Mouse (Mus musculus) midbrain, postnatal 0 days (tissue): Measurements from ENCODE around the gene Dnaic1. TPM values are rescaled to one million over a fixed set of nuclear protein-coding genes. Genes with fewer than 3 reads are reported as not detected.

Experiments used
- ATAC-seq: fragments of 200-750 bp; cut with Nextera tagmentation; 2 replicates; pipeline ENCODE4 v1.8.0; 2017; ENCODE audit warnings: moderate number of reproducible peaks, mild to moderate bottlenecking, moderate TSS enrichment, moderate library complexity; ENCODE audit not compliant: low FRiP score
- DNase-seq: peaks from one replicate; pipeline ENCODE4 v3.0.0-alpha.2; 2015; ENCODE audit warnings: low spot score
- H3K27ac ChIP-seq: fragments of 300-500 bp; sonication (generic); 2 replicates; pipeline ENCODE4 v1.5.1; 2014; ENCODE audit warnings: low read depth, mild to moderate bottlenecking, low read length, mixed read lengths
- H3K27me3 ChIP-seq: fragments of 300-500 bp; sonication (generic); 2 replicates; pipeline ENCODE4 v1.6.1; 2014; ENCODE audit warnings: low read length, control low read depth, mixed read lengths; ENCODE audit not compliant: insufficient read depth
- H3K36me3 ChIP-seq: fragments of 300-500 bp; sonication (generic); 2 replicates; pipeline ENCODE4 v1.6.1; 2014; ENCODE audit warnings: low read length, control low read depth, mixed read lengths; ENCODE audit not compliant: insufficient read depth
- H3K4me1 ChIP-seq: fragments of 300-500 bp; sonication (generic); 2 replicates; pipeline ENCODE4 v1.6.1; 2014; ENCODE audit warnings: mild to moderate bottlenecking, control low read depth, antibody characterized with exemption, low read length, mixed read lengths; ENCODE audit not compliant: insufficient read depth
- H3K4me2 ChIP-seq: fragments of 300-500 bp; sonication (generic); 2 replicates; pipeline ENCODE4 v1.6.1; 2014; ENCODE audit warnings: low read depth, mild to moderate bottlenecking, low read length, mixed read lengths; ENCODE audit not compliant: poor library complexity, severe bottlenecking
- H3K4me3 ChIP-seq: fragments of 300-500 bp; sonication (generic); 2 replicates; pipeline ENCODE4 v1.5.1; 2014; ENCODE audit warnings: low read depth, mild to moderate bottlenecking, low read length, moderate library complexity
- H3K9ac ChIP-seq: fragments of 300-500 bp; sonication (generic); replicated peaks from 2 replicates; pipeline ENCODE4 v1.6.1; 2014; ENCODE audit warnings: mild to moderate bottlenecking, low read length, moderate library complexity, mixed read lengths; ENCODE audit not compliant: poor library complexity, severe bottlenecking
- H3K9me3 ChIP-seq: fragments of 300-500 bp; sonication (generic); 2 replicates; pipeline ENCODE4 v1.6.1; 2016; ENCODE audit warnings: low read length, control low read depth
- CTCF ChIP-seq: IDR thresholded peaks from 2 replicates; pipeline ENCODE4 v1.5.1; 2016; ENCODE audit warnings: antibody characterized with exemption, mild to moderate bottlenecking
- WGBS: fragments of 180-500 bp; shearing (Covaris S2); extraction: QIAGEN DNeasy Blood & Tissue Kit; methylation state at CpG from one replicate; pipeline ENCODE4 v1.1.7; 2014; 5-methylcytosine and 5-hydroxymethylcytosine counted together
- polyA plus RNA-seq: library from polyadenylated mRNA; unstranded; fragments of >200 nt; fragmentation: Nextera tagmentation; extraction: Ambion mirVana; gene quantifications from 2 replicates; pipeline ENCODE4 v1.2.1, GENCODE M21; 2015
- total RNA-seq: library from RNA; depleted of rRNA; stranded (reverse); fragments of >200 nt; gene quantifications from 2 replicates; pipeline ENCODE4 v1.2.3, GENCODE M21; 2014

The Dnaic1 gene
- total and polyA plus RNA-seq, 2 experiments from 2014 or later = 1.7 to 3.2 TPM

GRCm38 (mm10) chr4:41673186-41673585, 103.6 kb downstream of the Dnaic1 start:
- no peak overlapping the region for H3K4me3 ChIP-seq
- H3K9ac ChIP-seq = no peak overlapping the region
- no peaks in the 10 kb centered on the region; the same call in 1 of the 2 replicates for H3K36me3 ChIP-seq
- H3K27me3 ChIP-seq = no peaks in the 10 kb centered on the region
- TF ChIP-seq CTCF = no peak
- H3K27ac ChIP-seq = no peak overlapping the region
- no peak overlapping the region for H3K4me2 ChIP-seq
- H3K4me1 ChIP-seq = peaks cover 6% of the 10 kb centered on the region; the same call in 1 of the 2 replicates
- ATAC-seq (no peak), DNase-seq (no peak)
- WGBS = 45% methylated on average over 19 of the region's 19 CpGs
- H3K9me3 ChIP-seq = no peaks in the 10 kb centered on the region

GRCm38 (mm10) chr4:41676248-41677005, 106.9 kb downstream of the Dnaic1 start:
- Histone ChIP-seq H3K4me3 (no peak overlapping the region), H3K9ac (0 out of 2 replicates have a peak overlapping the region, but pooled peaks have one; percentile 2), H3K27ac (no peak overlapping the region; the same call in 1 of the 2 replicates), H3K9me3 (no peaks in the 10 kb centered on the region), H3K27me3 (no peaks in the 10 kb centered on the region), H3K4me1 (peaks cover 6% of the 10 kb centered on the region; the same call in 1 of the 2 replicates), H3K36me3 (no peaks in the 10 kb centered on the region), H3K4me2 (no peak overlapping the region)
- DNase-seq = peak; percentile 63
- no peak for TF ChIP-seq CTCF
- 55% methylated on average over 17 of the region's 17 CpGs for WGBS
- ATAC-seq = no peak

- H3K4me1 ChIP-seq = peaks cover 5% of the 10 kb centered on the region; the same call in 1 of the 2 replicates
- no peaks in the 10 kb centered on the region for H3K27me3 ChIP-seq
- H3K27ac ChIP-seq = no peak overlapping the region
- H3K9me3 ChIP-seq = no peaks in the 10 kb centered on the region
- no peak for TF ChIP-seq CTCF
- ATAC-seq (no peak), DNase-seq (peak; percentile 75)
- no peaks in the 10 kb centered on the region for H3K36me3 ChIP-seq
- H3K9ac ChIP-seq = no peak overlapping the region
- no peak overlapping the region for H3K4me2 ChIP-seq
- 51% methylated on average over 11 of the region's 13 CpGs for WGBS
- no peak overlapping the region for H3K4me3 ChIP-seq
Observed at GRCm38 (mm10) chr4:41677006-41677629, 107.5 kb downstream of the Dnaic1 start.

- H3K9ac ChIP-seq = no peak overlapping the region
- H3K4me1 ChIP-seq = peaks cover 5% of the 10 kb centered on the region; the same call in 1 of the 2 replicates
- no peaks in the 10 kb centered on the region for H3K36me3 ChIP-seq
- no peak overlapping the region for H3K4me2 ChIP-seq
- no peaks in the 10 kb centered on the region for H3K9me3 ChIP-seq
- ATAC-seq (no peak), DNase-seq (no peak)
- TF ChIP-seq CTCF = no peak
- H3K27ac ChIP-seq = no peak overlapping the region
- 65% methylated on average over 6 of the region's 6 CpGs for WGBS
- no peaks in the 10 kb centered on the region for H3K27me3 ChIP-seq
- no peak overlapping the region for H3K4me3 ChIP-seq
Observed at GRCm38 (mm10) chr4:41678863-41679262, 109.3 kb downstream of the Dnaic1 start.

- H3K27ac ChIP-seq = no peak overlapping the region
- 40% methylated on average over 1 of the region's 2 CpGs for WGBS
- no peak for TF ChIP-seq CTCF
- H3K4me2 ChIP-seq = no peak overlapping the region
- no peaks in the 10 kb centered on the region for H3K9me3 ChIP-seq
- peaks cover 5% of the 10 kb centered on the region; the same call in 1 of the 2 replicates for H3K4me1 ChIP-seq
- no peaks in the 10 kb centered on the region for H3K27me3 ChIP-seq
- H3K36me3 ChIP-seq = no peaks in the 10 kb centered on the region
- ATAC-seq = no peak
- no peak overlapping the region for H3K4me3 ChIP-seq
- no peak for DNase-seq
- no peak overlapping the region for H3K9ac ChIP-seq
Observed at GRCm38 (mm10) chr4:41679291-41679690, 109.7 kb downstream of the Dnaic1 start.

GRCm38 (mm10) chr4:41681176-41681575, 111.6 kb downstream of the Dnaic1 start:
- H3K9ac ChIP-seq = no peak overlapping the region
- DNase-seq (peak; percentile 39), ATAC-seq (no peak)
- H3K9me3 ChIP-seq = no peaks in the 10 kb centered on the region
- H3K4me2 ChIP-seq = no peak overlapping the region
- H3K4me3 ChIP-seq = no peak overlapping the region
- WGBS = 60% methylated on average over 4 of the region's 4 CpGs
- no peak for TF ChIP-seq CTCF
- no peaks in the 10 kb centered on the region for H3K27me3 ChIP-seq
- H3K27ac ChIP-seq = no peak overlapping the region
- H3K36me3 ChIP-seq = no peaks in the 10 kb centered on the region
- H3K4me1 ChIP-seq = 0 out of 2 replicates have a peak, but pooled peaks cover 3% of the 10 kb centered on the region
